Mouse (Mus musculus) left cerebral cortex, postnatal 10 days (tissue): ENCODE measurements around the gene Kif26a. TPM values are rescaled to one million over a fixed set of nuclear protein-coding genes. Genes with fewer than 3 reads are reported as not detected.

Experiments
- DNase-seq, 2 experiments: peaks; one replicate each; pipeline ENCODE4 v3.0.0; 2021 to 2022; ENCODE audit warnings: low spot score in 2 of 2, mixed read lengths in 1 of 2; ENCODE audit errors: extremely low spot score in 1 of 2
- intact Hi-C: fragments of 180-260 bp; cut with DNase I; formaldehyde crosslinking; loops from one replicate; pipeline ENCODE4 v1.15.1; 2025
- total RNA-seq, 2 experiments: library from RNA; stranded (reverse); gene quantifications; 2 replicates each; pipeline ENCODE4 v1.2.3; 2021

The Kif26a gene
- total RNA-seq, 2 experiments from 2014 or later = 7.3 to 8.2 TPM

- DNase-seq = no peak
Observed at GRCm38 (mm10) chr12:112126931-112127635, 18.9 kb upstream of the Kif26a start.

GRCm38 (mm10) chr12:112128526-112128925, 17.5 kb upstream of the Kif26a start:
- no peak for DNase-seq
- intact Hi-C loops = no loop called here

More at GRCm38 (mm10) chr12:112126931-112127635, 18.9 kb upstream of the Kif26a start:
- intact Hi-C loops = no loop called here

- no peak for DNase-seq
- intact Hi-C loops = no loop called here
Observed at GRCm38 (mm10) chr12:112129300-112129856, 16.6 kb upstream of the Kif26a start.

GRCm38 (mm10) chr12:112130161-112130860, 15.7 kb upstream of the Kif26a start:
- peak in 1 of 2 experiments; percentile 77 for DNase-seq
- intact Hi-C loops = no loop called here

- intact Hi-C loops = no loop called here
- DNase-seq = no peak
Observed at GRCm38 (mm10) chr12:112130957-112131356, 15.1 kb upstream of the Kif26a start.

GRCm38 (mm10) chr12:112140231-112140630, 5.8 kb upstream of the Kif26a start:
- DNase-seq = peak in 1 of 2 experiments; percentile 55
- intact Hi-C loops = no loop called here

GRCm38 (mm10) chr12:112140745-112141144, 5.3 kb upstream of the Kif26a start:
- intact Hi-C loops = no loop called here
- DNase-seq = no peak

- intact Hi-C loops = no loop called here
- no peak for DNase-seq
Observed at GRCm38 (mm10) chr12:112141300-112141699, 4.7 kb upstream of the Kif26a start.

GRCm38 (mm10) chr12:112143116-112143832, 2.7 kb upstream of the Kif26a start:
- intact Hi-C loops = no loop called here

GRCm38 (mm10) chr12:112143833-112144201, 2.2 kb upstream of the Kif26a start:
- intact Hi-C loops = loop anchor here (1.0 kb wide), 1 partner anchor 399 kb away; no protein-coding TSS in a partner anchor
- DNase-seq = peak in 1 of 2 experiments; percentile 64

More at GRCm38 (mm10) chr12:112143116-112143832, 2.7 kb upstream of the Kif26a start:
- peak in 1 of 2 experiments; percentile 64 for DNase-seq

GRCm38 (mm10) chr12:112144377-112145115, 1.5 kb upstream of the Kif26a start:
- DNase-seq = no peak
- intact Hi-C loops = loop anchor here (1.0 kb wide), 2 partner anchors 329 to 399 kb away; no protein-coding TSS in a partner anchor

- intact Hi-C loops = loop anchor here (1.0 kb wide), 1 partner anchor 328 kb away; no protein-coding TSS in a partner anchor
- DNase-seq = peak; percentile 71 to 87
Observed at GRCm38 (mm10) chr12:112145211-112145874, 665 bp upstream of the Kif26a start.

GRCm38 (mm10) chr12:112147365-112147764, 1.4 kb downstream of the Kif26a start:
- DNase-seq = peak in 1 of 2 experiments; percentile 59

GRCm38 (mm10) chr12:112150011-112150410, 4.0 kb downstream of the Kif26a start:
- no peak for DNase-seq
- intact Hi-C loops = no loop called here

More at GRCm38 (mm10) chr12:112147365-112147764, 1.4 kb downstream of the Kif26a start:
- intact Hi-C loops = no loop called here

GRCm38 (mm10) chr12:112151244-112151979, 5.4 kb downstream of the Kif26a start:
- peak in 1 of 2 experiments; percentile 73 for DNase-seq
- intact Hi-C loops = no loop called here

- DNase-seq = no peak
- intact Hi-C loops = no loop called here
Observed at GRCm38 (mm10) chr12:112151980-112152362, 6.0 kb downstream of the Kif26a start.

- no peak for DNase-seq
- intact Hi-C loops = no loop called here
Observed at GRCm38 (mm10) chr12:112153597-112153996, 7.6 kb downstream of the Kif26a start.
